Mouse (Mus musculus): ENCODE data around the gene Cntf. TPM values are rescaled to one million over a fixed set of nuclear protein-coding genes. Genes with fewer than 3 reads are reported as not detected.

The Cntf gene
- 0.56 and 1.0 TPM in 2 replicates for polyA plus RNA-seq (2021; fragmentation: Nextera tagmentation)
- long read RNA-seq, experiment 1, partial matches to known transcripts, result 0 of 1 reads
- long read RNA-seq, experiment 1, other reads (novel, unspliced or antisense), result 0 of 1 reads
- long read RNA-seq, experiment 2, partial matches to known transcripts, result 1 of 2 reads
- long read RNA-seq, experiment 2, other reads (novel, unspliced or antisense), result 0 of 2 reads

GRCm38 (mm10) chr19:12765308-12765707 lies at the start of gene Cntf:
Cntf (minus strand) TSS chr19:12765632.

GRCm38 (mm10) chr19:12795511-12796327 lies 30.3 kb upstream of the Cntf start, which contains the start of the genes Zfp91 and Lpxn:
Zfp91 (minus strand) TSS chr19:12796126.
Lpxn (plus strand) TSS chr19:12796193.

Other genes starting within 250 kb of the Cntf start
- 0.82 and 1.0 TPM in 2 replicates for gene Fam111a, start 219.9 kb downstream of the Cntf start, polyA plus RNA-seq (2021; fragmentation: Nextera tagmentation)
- 0.16 TPM in 1 of 2 replicates, not detected in the other for gene Gm4952, start 165.7 kb downstream of the Cntf start, polyA plus RNA-seq (2021; fragmentation: Nextera tagmentation)
- gene Glyat, start 132.3 kb downstream of the Cntf start, polyA plus RNA-seq (2021; fragmentation: Nextera tagmentation), result not detected in 2 replicates
- not detected in 2 replicates for gene Olfr1442, start 95.2 kb downstream of the Cntf start, polyA plus RNA-seq (2021; fragmentation: Nextera tagmentation)
- gene Olfr1443, start 87.5 kb downstream of the Cntf start, polyA plus RNA-seq (2021; fragmentation: Nextera tagmentation), result not detected in 2 replicates
- gene Keg1, start 69.8 kb downstream of the Cntf start, polyA plus RNA-seq (2021; fragmentation: Nextera tagmentation), result not detected in 2 replicates
- 8.9 and 9.6 TPM in 2 replicates for gene Zfp91, start 30.5 kb upstream of the Cntf start, polyA plus RNA-seq (2021; fragmentation: Nextera tagmentation)
- 2.2 and 2.9 TPM in 2 replicates for gene Lpxn, start 30.6 kb upstream of the Cntf start, polyA plus RNA-seq (2021; fragmentation: Nextera tagmentation)
- not detected in 2 replicates for gene Gm5244, start 81.0 kb upstream of the Cntf start, polyA plus RNA-seq (2021; fragmentation: Nextera tagmentation)
- gene Olfr1444, start 91.7 kb upstream of the Cntf start, polyA plus RNA-seq (2021; fragmentation: Nextera tagmentation), result not detected in 2 replicates
- gene Olfr1445, start 118.2 kb upstream of the Cntf start, polyA plus RNA-seq (2021; fragmentation: Nextera tagmentation), result not detected in 2 replicates
- gene Olfr1446, start 127.9 kb upstream of the Cntf start, polyA plus RNA-seq (2021; fragmentation: Nextera tagmentation), result not detected in 2 replicates
- not detected in 2 replicates for gene Olfr1447, start 138.1 kb upstream of the Cntf start, polyA plus RNA-seq (2021; fragmentation: Nextera tagmentation)
- not detected in 2 replicates for gene Olfr1448, start 158.8 kb upstream of the Cntf start, polyA plus RNA-seq (2021; fragmentation: Nextera tagmentation)
- not detected in 2 replicates for gene Olfr1449, start 165.2 kb upstream of the Cntf start, polyA plus RNA-seq (2021; fragmentation: Nextera tagmentation)
- gene Olfr1450, start 184.6 kb upstream of the Cntf start, polyA plus RNA-seq (2021; fragmentation: Nextera tagmentation), result not detected in 2 replicates
- not detected in 2 replicates for gene Olfr1451, start 229.4 kb upstream of the Cntf start, polyA plus RNA-seq (2021; fragmentation: Nextera tagmentation)